Mouse (Mus musculus) gastrocnemius, adult 8-10 months (tissue): ENCODE measurements around the gene Pkd2l1. TPM values are rescaled to one million over a fixed set of nuclear protein-coding genes. Genes with fewer than 3 reads are reported as not detected.
"Not testable (repeated sequence)": the region's sequence is repeated elsewhere in the genome, so short reads cannot be mapped to it uniquely, and the experiment has no call there.

ENCODE experiments used
- DNase-seq, 2 experiments: peaks; one replicate each; pipeline ENCODE4 v3.0.0; 2022; ENCODE audit warnings: low spot score in 2 of 2
- total RNA-seq, 4 experiments: library from RNA; stranded (reverse); gene quantifications; 2 replicates each; pipeline ENCODE4 v1.2.4; 2022

The Pkd2l1 gene
- total RNA-seq, 4 experiments from 2014 or later: not detected

- no peak for DNase-seq
Measured at GRCm38 (mm10) chr19:44159386-44159785, 32.9 kb downstream of the Pkd2l1 start.

- no peak for DNase-seq
Measured at GRCm38 (mm10) chr19:44157005-44157404, 35.2 kb downstream of the Pkd2l1 start.

- DNase-seq: no peak
Measured at GRCm38 (mm10) chr19:44153781-44154180, 38.5 kb downstream of the Pkd2l1 start.

- DNase-seq: no peak
Measured at GRCm38 (mm10) chr19:44148991-44149390, 43.3 kb downstream of the Pkd2l1 start.

- no peak for DNase-seq
Measured at GRCm38 (mm10) chr19:44148345-44148744, 43.9 kb downstream of the Pkd2l1 start.

GRCm38 (mm10) chr19:44146951-44147350 is 45.3 kb downstream of the Pkd2l1 start:
- DNase-seq: no peak

- no peak for DNase-seq
Measured at GRCm38 (mm10) chr19:44146568-44146879, 45.7 kb downstream of the Pkd2l1 start.

- peak; percentile 78 to 87 for DNase-seq
Measured at GRCm38 (mm10) chr19:44145702-44146567, 46.3 kb downstream of the Pkd2l1 start, which contains the start of gene Bloc1s2. Gene Bloc1s2 (minus strand): TSS chr19:44146446.

- no peak for DNase-seq
Measured at GRCm38 (mm10) chr19:44144366-44144765, 47.9 kb downstream of the Pkd2l1 start.

- no peak for DNase-seq
Measured at GRCm38 (mm10) chr19:44135960-44136485, 56.2 kb downstream of the Pkd2l1 start.

GRCm38 (mm10) chr19:44135072-44135959 is 56.9 kb downstream of the Pkd2l1 start, which contains the start of gene Cwf19l1:
Gene Cwf19l1 (minus strand): TSS chr19:44135876.
- DNase-seq: peak; percentile 70 to 79

GRCm38 (mm10) chr19:44132917-44133316 is 59.3 kb downstream of the Pkd2l1 start:
- no peak for DNase-seq

GRCm38 (mm10) chr19:44128560-44128959 is 63.7 kb downstream of the Pkd2l1 start:
- no peak for DNase-seq

- DNase-seq: no peak
Measured at GRCm38 (mm10) chr19:44127729-44128497, 64.3 kb downstream of the Pkd2l1 start.

GRCm38 (mm10) chr19:44121137-44121536 is 71.1 kb downstream of the Pkd2l1 start:
- DNase-seq: no peak

- not testable (repeated sequence) for DNase-seq
Measured at GRCm38 (mm10) chr19:44120686-44121085, 71.6 kb downstream of the Pkd2l1 start.

GRCm38 (mm10) chr19:44117793-44118192 is 74.4 kb downstream of the Pkd2l1 start:
- no peak for DNase-seq

- DNase-seq: no peak
Measured at GRCm38 (mm10) chr19:44111706-44112105, 80.5 kb downstream of the Pkd2l1 start.

GRCm38 (mm10) chr19:44110356-44110755 is 81.9 kb downstream of the Pkd2l1 start:
- no peak for DNase-seq

GRCm38 (mm10) chr19:44108996-44109395 is 83.2 kb downstream of the Pkd2l1 start:
- no peak for DNase-seq
